Mouse (Mus musculus) E14TG2a.4 (cell line): ENCODE measurements around the gene Bod1l.

ENCODE experiments used
- CTCF ChIP-seq: conservative IDR thresholded peaks from 2 replicates; pipeline ENCODE4 v1.5.1; 2014; ENCODE audit warnings: low read length
- NANOG ChIP-seq: IDR thresholded peaks from 2 replicates; pipeline ENCODE4 v1.6.1; 2014; ENCODE audit warnings: borderline replicate concordance, low read length, mixed read lengths

- TF ChIP-seq CTCF (no peak), NANOG (no peak)
These were observed 68.8 kb downstream of the Bod1l start for GRCm38 (mm10) chr5:41775273-41775672.
